Mouse (Mus musculus) megakaryocyte progenitor cell, adult 5-6 weeks (primary cell): ENCODE results near the gene 1810062G17Rik. TPM values are rescaled to one million over a fixed set of nuclear protein-coding genes. Genes with fewer than 3 reads are reported as not detected.

Source experiments
- ATAC-seq: replicated peaks from 2 replicates; pipeline ENCODE4 v1.8.0; 2016; ENCODE audit warnings: mild to moderate bottlenecking, moderate TSS enrichment, inconsistent platforms; ENCODE audit not compliant: poor library complexity
- total RNA-seq, 2 experiments: library from RNA; stranded (forward) in 1 of 2; stranded (reverse) in 1 of 2; fragments of 157-497, 149-512 nt in 1 of 2; fragments of 200-1000 nt in 1 of 2; gene quantifications; 2 replicates each; pipeline versions ENCODE4 v1.2.3 to v1.2.4; 2015 to 2017

The 1810062G17Rik gene
- total RNA-seq, 2 experiments from 2014 or later: 0.21 to 0.35 TPM

DNA sequence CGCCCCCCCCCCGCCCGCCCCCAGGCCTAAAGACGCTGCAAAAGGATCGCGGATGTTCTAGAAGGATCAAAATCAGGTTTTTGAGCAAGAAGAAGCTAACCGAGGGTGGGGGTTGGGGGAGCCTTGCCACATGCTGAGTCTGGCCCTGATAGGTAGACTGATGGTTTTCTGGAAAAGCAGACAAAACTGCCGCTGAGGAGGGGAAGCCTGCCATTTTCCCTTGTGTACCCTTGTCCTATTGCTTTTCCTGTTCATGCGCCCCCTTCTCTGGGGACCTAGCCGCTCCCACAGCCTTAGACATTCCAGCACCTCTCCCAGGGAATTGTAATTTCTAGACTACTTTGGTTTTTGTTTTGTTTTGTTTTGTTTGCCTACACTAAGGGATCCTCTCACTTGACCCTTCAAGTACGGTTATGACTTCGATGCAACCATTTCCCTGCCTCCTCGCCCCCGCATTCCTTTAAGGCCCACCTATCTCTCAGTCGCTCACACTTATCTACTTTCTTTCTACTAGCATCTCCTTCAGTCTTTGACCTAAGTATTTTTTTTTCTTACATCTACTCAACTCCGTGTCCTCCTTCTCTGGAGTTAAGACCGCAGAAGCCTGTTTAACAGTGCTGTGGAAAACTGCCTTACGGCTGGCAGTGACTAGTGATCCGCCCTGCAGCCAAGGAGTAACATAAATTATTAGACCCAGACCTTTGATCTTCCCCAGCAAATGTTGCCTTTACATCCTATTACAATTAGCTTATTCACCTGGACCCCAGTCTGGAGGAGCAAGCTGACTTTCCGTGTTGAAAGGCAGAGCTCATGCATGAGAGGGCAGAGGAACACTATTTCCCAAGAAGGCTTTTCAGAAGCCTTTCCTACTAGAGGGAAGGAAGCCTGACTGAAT is 771 bp downstream of the 1810062G17Rik start:
- no peak for ATAC-seq

DNA sequence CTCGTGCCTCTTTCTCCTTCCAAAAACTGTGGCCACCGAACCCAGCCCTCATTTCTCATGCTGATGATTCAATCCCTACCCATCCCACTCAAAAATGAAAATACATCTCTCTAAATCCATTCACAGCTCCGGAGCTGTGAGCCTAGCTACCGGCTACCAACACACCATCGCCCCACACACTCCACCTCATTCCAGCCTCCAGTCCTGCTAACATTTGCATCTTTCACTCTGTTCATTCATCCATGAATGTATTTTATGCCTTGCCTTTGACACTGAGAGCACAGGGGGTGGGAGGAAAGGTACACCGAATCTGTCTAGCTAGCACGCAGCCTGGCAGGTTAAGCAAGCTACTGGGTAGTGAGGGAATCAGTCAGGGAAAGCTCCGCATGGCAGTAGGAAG is 3.0 kb downstream of the 1810062G17Rik start:
- ATAC-seq: no peak

DNA sequence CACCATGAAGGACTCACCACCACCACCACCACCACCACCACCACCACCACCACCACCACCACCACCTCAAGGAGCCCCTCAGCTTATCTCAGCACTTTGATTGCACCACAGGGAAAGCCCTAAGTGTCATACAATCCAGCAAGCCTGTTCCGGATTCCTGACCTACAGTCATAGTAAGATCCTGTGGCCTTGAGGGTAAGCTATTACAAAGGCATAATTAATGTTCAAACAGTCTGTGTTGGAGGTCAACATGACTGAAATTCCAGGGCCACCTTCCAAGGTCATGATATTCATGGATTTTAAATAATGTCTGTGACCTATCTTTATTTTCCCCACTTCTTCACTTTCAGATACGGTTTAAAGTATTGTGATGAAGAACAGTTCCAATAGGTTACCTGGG is 4.7 kb downstream of the 1810062G17Rik start:
- no peak for ATAC-seq

DNA sequence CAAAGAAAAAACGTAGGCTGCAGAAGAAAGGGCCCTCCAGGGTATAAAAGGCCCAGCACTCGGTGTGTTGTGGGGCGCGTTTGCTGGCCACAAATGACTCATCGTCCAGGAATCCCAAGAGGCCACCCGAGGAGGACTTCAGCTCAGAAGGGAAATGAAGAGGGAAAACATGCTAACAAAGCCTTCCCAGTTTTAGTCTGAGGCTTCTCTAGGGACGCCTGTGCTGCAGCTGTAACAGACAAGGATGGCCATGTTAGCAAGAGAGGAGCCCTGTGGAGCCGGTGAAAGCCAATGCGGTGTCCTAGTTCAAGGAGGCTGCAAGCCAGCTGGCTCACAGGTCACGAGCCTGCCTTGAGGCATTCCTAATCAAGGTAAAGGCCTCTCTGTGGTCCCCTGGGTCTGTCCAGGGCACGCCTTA is 6.0 kb downstream of the 1810062G17Rik start:
- no peak for ATAC-seq

DNA sequence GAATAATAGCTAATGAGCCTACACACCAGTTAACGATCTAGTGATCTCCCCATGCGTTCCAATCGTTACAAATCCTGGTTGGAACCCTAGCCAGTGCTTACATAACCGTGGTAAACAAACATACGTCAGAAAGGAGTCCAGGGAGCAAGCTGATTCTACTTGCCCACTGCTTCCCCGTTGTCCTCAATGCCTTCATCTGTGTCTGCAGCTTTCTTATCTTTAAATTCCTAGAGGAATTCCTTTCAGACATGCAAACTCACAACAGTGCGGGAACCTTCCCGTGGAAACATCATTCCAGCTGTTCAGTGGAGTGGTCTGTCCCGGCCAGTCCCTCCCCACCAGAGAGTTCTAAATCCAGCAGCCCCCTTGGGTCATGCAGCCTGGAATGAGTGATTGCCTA is 7.2 kb downstream of the 1810062G17Rik start:
- ATAC-seq: no peak

DNA sequence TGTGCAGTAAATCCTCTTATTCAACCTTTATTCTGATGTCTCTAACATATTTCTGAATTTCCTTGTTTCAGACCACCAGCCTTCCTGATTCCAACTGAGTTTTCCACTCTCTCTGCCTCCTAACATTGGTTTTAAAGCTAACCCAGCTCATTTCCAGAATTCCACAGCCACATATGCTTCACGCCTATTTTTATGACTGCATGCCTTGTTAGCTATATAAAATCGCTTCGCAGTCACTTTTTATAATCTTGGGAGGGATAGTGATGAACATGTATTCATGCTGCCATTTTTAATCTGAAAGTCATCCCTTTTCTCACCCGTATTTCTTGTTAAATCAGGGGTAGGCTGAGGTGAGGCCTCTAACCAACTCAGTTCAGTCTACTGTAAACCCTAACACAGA is 8.6 kb downstream of the 1810062G17Rik start:
- ATAC-seq: no peak

DNA sequence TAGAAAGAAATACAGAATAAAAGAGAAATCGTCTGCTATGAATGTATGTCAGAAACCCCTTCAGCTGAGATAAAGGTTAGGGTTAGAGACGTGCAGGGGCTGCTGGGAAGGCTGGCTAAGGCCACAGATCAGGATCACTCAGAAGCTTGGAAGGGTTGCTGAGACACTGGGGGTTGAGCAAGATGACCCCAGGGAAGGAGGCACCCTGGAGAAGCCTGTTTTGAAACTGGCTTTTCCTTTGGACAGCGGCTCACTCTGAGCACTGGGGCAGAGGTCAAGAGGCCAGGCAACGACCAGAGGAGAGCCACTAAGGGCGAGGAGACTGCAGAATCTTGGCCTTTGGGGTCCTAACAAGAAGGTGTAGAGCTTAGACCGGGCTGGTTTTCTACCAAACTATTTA is 10.4 kb downstream of the 1810062G17Rik start:
- no peak for ATAC-seq

DNA sequence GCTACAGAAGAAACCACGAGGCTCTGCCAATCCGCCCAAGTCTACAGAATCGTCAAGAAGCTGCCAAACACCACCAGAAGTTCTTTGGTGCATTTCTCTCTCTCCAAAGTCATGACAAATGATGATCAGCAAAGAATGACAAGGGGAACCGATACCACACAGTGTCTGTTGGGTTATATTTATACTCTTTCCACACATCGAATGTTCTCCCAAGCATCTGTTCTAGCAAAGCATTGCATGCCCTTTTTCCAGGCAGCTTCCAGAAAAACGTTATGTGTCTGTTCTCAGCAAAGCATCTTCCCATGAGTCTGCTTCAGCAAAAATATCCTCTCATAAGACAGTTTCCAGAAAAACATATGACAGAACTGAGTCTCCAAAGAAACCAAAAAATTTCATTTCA is 11.1 kb downstream of the 1810062G17Rik start:
- no peak for ATAC-seq

DNA sequence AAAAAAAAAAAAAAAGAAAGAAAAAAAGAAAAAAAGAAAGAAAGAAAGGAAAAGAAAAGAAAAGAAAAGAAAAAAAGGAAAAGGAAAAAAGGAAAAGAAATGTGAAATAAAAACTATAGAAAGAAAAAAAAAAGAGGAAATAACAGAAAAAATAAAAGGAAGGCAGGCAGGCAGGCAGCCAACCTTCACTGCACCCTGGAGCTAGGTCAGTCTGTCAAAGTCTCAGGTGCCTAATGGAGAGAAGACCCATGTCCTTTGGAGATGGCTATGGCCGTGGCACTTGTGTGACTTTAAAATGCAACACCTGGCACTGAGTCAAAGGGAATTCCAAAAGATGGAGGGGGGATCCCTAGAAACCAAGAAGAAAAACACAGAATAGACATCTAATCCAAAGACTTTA is 12.6 kb downstream of the 1810062G17Rik start:
- no peak for ATAC-seq

DNA sequence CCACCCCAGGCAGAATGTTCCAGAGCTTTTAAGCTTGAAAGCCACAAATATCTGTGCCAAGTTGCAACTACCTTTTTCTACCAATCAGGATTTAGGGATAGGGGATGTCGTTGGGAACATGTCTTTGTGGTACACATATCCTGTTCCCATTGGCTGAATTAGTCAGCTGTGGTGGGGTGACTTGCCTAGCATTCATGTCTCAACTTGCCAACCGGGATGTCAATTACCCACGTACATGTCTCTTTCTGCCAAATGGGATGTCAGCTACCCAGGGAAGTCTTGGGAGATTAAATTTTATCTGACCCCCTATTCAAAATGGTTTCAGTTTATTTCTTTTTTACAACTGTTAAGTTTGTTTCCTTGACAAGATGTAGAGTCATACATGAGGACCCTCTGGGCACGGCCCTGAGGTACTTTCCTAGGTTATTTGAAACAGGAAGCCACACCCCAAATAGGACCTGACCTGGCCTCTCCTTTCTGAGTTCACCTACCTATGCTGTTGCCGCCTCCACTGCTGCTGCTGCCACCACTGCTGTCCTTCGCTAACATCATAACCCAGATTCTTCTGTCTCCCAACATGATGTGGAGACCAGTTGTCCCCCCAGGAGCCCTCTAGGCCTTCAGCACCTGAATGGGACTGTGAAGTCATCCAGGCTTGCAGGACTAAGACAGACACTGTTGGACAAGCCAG is 13.3 kb downstream of the 1810062G17Rik start:
- ATAC-seq: no peak

DNA sequence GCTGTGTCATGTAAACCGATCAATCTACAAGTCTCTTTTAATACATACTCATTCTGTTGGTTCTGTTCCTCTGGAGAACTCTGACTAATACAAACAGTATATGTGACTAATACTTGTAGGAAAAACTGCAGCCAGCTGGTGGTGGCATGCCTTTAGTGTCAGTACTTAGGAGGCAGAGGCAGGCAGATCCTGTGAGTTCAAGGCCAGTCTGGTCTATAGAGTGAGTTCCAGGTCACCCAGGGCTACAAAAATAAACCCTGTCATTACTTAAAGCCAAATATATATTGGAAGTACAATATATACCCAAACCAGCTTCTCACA is 13.8 kb downstream of the 1810062G17Rik start:
- ATAC-seq: no peak

DNA sequence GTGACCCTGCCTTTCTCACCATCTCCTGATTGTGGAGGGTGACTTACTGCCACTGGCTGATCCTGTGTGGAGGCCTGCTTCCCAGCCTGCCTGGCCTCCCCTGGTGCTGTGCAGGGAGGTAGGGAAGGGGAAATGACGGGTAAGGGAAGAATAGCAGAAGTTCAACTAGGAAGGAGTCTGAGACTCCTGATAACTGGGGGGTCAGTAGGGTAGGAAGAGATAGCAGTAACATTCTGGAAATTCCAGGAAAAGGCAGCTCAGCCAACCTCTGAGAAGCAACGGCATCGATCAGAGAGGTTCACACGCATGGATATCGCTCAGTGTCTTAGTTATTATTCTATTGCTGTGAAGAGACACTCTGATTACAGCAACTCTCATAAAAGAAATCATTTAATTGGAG is 15.8 kb downstream of the 1810062G17Rik start:
- ATAC-seq: no peak

DNA sequence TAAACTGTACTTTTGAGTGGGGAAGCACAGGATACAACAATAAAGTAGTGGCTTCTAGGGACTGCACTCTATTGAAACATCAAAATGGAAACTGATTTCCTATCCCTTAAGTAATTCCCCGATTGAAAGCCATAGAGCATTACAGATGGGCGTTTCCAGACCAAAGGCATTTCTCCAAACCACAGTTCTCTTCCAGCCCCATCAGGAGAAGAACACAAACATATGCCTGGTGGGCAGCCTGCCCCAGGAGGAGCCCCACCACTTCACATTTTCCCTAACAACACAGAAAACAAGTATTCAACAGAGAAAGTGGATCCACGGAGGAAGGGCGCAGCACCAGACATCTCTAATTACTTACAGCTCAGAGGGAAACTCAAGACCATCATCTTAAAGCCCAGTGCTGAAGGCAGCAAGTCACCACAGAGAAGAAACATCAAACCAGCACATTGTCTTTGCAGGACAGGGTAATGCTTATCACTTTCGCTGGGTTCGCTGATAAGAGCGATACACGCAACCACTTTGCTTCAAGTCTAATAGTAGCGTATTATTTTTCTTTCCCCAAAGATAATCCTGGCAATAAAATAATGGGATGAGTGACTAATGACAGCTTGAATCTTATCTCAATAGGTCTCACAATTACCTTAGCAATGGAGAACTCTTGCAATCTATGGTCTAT is 17.1 kb downstream of the 1810062G17Rik start:
- ATAC-seq: no peak

DNA sequence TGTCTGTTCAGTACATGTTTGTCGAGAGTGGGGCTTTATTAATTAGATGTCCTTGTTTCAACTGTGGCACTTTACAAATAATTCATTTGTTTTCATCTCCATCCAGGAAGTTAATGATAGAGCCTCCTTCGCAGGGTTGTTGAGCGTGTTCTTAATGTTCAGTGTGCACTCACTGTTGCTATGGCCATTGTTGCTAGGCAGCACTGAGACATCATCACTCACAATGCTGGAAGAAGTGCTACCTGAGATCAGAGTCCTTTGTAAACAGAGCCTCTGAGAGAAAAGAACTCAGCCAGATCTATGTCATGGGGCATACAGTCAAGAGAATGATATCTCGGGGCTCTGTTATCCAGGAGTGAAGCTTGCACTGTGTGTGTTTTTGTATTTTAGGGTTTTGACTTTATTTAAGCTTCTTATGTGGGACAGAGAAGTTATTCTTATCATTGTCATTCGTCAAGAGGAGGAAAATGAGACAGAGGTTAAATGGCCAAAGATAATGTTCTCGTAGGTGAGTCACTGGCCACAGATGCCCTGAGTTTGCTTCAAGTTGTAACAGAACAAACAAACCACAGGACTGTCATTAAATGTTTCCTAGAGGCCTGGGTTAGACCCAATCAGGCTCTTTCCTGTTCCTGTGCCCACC is 18.0 kb downstream of the 1810062G17Rik start:
- ATAC-seq: no peak

DNA sequence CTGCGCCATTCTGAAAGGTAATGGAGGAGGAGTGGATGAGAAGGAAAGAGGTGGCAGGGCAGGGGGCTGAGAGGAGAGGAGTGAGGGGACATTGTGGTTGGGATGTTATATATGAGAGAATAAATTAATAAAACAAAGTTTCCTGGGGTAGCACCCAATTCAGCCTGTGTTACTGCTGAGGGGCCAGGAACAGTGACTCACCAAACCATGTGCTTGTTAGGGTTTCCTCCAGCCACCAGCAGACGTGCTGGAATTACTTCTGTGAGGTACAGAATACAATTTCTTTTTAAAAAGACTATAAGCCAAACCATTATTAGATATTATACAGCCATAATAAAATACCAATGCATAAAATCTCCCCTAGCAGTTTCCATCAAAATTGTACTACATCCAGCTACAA is 18.9 kb downstream of the 1810062G17Rik start:
- no peak for ATAC-seq

DNA sequence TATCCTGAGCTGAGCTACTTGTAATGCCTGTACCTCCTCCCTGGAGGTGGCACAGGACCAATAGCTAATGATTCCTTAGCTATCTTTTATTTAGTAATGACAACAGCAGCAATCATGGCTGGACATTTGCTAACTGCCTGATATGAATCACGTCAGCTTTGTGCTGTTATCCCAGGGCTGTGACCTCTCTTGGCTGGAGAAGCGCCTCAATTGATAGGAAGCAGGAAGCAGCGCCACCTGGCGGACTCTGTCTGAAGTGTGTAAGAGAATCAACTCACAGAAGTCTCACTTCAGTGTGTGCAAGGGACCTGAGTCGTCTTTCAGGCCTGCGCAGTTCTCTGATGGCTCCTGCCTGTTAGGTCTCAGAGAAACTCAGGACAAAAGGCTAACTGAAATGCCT is 19.7 kb downstream of the 1810062G17Rik start:
- peak; percentile 96 for ATAC-seq

DNA sequence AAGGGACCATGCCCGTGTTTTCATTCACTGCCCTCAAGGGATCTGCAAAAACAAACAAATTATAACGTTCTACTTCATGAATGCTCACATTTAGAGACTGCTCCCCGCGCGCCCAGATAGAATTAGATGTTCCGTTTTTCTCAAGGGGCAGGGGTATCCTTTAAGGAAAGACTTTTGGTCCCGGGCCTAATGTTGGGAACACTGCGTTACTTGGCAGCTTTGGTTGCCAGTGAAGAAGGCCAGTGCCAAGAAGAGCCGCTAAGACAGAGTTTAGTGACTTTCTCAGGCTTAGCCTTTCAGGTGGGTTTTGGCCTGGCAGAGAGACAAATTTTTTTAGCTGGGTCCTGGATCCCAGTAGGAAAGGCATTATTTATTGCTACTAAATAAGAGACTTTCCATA is 20.5 kb downstream of the 1810062G17Rik start:
- ATAC-seq: no peak

DNA sequence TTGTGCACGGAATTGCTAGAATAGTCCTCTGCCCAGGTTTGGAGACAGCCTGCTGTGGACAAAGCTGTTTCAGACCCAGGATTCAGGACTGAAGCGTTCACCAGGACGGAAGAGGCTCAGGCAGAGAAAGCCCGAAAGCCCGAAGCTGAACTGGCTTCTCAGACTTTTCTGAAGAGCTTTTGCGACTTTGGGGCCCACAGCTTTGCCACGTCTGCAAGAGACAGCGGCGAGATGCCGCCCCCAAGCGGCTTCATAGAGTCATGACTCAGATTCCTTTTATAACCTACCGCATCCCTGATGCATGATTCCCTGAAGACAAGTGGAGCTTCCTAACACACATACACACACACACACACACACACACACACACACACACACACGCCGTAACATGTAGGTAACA is 21.0 kb downstream of the 1810062G17Rik start:
- ATAC-seq: peak; percentile 84

DNA sequence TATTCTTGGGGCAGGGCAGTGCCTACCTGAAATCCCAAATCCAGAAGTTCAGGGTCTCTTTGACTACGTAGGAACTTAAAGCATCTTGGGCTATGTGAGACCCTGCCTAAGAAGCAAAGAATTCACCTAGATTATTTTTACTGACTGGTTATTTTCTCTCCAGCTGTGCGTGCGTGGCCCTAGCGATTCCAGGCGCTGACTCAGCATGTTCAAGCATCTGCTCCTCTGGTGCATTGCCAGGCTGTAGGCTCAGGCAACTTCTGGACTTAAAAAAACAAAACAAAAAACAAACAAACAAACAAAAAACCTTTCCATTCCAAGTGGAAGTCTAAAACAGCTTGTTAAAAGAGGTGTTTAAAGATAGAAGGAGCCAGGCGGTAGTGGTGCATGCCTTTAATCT is 22.5 kb downstream of the 1810062G17Rik start:
- no peak for ATAC-seq

DNA sequence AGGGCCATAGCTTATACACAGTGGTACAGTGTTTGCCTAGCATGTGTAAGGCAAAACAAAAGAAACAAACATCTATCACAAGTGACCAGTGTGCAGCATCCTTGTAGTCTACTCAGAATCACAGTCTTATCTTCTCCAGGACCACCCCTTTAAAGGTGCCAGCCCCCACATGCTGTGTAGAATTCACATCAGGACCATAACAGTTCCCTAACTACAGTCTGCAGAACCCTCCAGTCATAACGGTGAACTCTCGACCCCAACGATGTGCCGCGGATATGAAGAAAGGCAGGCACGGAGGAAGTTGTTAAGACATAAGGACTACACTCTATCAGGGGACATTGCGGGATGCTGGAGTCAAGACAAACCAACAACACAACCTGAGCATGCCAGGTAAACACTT is 23.7 kb downstream of the 1810062G17Rik start:
- no peak for ATAC-seq

DNA sequence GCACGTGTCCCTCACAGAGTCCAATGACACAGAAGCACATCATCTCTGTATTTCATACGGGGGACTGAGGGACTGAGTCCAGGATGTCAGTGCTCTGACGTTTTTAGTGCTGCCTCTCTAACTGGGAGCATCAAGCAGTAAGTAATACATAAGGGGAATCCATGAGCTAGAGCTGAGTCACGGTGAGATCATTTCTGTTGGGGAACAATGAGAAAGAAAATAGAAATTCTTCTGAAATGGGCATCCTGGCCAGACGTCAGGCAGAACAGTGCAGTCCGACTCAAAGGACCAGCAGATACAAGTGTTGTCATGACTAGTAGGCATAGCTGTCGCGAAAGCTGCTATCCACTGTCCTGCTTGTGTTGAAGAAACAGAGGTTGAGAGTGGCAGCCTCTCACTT is 25.2 kb downstream of the 1810062G17Rik start:
- ATAC-seq: no peak
